Mouse (Mus musculus) fat pad, adult 2 months (tissue): Measurements from ENCODE around the gene Izumo1.
"Not testable (repeated sequence)": the region's sequence is repeated elsewhere in the genome, so short reads cannot be mapped to it uniquely, and the experiment has no call there.

ENCODE experiments used
- DNase-seq: peaks from one replicate; pipeline ENCODE4 v3.0.0-alpha.2; 2011; ENCODE audit warnings: low read depth, low spot score; ENCODE audit errors: extremely low read depth

Izumo1 gene

DNA sequence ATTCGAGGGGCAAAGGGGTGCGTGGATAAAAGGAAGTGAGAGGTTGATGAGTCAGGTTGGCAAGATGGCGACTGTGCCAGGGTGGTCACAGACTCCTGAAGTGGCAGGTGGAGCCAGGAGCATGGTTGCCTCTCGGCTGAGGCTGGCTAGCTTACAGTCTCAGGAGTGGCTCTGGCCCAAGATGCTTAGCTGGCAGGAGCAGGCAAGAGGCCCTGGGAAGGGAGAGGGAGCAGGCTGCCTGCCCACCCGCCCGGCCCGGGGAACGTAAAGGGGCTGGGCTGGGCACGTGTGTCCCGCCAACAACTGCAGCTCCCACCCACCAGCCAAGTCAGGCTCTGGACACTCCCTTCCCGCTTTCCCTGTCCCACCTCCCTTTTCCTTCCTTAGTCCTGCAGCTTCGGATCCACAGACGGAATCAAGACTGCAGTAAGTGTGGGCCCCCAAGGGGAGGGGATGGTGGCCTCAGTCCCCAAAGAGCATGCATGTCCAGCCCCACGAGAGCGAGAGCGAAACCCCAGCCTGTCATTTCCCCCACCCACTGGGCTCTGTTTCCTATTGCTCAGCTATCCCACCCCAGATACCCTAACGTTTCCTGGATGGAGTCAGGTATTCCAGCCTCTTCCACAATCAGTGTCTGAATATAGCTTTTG is 19.9 kb downstream of the Izumo1 start:
- DNase-seq: no peak

GRCm38 (mm10) chr7:45642083-45642482 is 20.5 kb downstream of the Izumo1 start:
- no peak for DNase-seq

DNA sequence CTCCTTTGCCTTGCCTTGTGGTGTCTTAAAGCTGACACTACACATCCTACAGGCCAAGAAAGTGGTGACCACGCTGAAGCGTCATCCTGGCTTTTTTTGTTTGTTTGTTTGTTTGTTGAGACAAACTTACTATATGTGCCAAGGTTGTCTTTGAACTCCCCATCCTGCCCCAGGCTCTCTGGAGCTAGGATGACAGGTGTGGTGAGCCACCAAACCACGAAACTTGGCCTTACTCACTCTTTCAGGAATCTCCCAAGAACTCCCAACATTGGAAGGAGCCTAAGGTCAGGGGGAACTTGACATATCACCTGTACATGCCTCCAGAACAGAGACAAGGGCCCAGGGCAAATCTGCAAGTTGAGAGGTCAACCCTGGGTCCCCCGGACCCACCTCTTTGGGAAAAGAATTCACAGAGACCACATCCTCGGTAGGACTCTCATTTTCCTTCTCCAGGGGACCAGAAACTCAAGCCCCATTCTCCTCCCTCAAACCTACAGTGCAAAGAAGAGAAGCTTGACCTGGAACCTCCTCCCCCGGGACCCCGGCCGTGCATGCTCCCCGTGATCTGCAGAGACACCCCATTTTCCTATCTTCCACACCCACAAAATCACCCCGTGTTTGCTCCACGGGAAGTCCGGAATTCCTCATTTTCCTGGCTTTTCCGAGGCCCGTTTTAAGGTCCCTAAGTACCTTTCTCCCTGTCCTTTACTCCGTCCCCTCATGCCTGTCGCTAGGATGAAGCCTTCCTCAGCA is 21.1 kb downstream of the Izumo1 start:
- no peak for DNase-seq

GRCm38 (mm10) chr7:45643441-45644178 is 22.0 kb downstream of the Izumo1 start:
- peak; percentile 95 for DNase-seq

DNA sequence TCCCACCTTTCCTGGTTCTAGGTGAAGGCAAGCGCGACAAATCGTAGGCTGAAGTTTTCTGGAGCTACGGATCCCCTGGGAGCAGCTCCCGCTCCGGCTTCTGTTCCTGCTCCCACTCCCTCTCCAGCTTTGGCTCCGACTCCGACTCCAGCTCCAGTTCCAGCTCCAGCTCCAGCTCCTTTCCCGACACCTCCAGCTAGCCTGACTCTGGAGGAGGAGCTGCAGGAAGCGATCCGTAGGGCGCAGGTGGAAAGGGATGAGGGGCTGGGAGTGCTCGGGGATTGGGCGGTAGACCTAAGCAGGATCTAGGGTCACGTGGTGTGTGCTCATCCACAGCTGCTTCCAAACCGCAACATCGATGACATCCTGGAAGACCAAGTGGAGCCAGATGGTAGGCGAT is 22.6 kb downstream of the Izumo1 start:
- no peak for DNase-seq

GRCm38 (mm10) chr7:45644872-45645590 is 23.4 kb downstream of the Izumo1 start:
- no peak for DNase-seq

DNA sequence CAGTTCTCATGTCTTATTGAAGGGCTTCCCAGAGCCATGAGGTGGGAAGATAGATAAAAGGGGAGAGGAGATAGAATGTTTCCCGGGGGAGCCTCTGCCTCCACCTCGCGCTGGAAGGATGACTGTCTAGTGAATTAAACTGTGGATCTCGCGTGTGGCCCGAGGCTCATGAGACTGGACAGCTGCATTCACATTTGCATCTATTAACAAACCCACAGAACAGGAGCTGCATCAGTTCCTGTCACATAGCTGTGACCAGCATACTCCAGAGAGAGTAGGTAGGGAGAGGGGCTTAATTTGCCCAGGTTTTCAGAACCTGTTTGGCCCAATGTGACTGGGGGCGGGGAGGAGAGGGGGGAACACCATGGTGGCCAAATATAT is 24.0 kb downstream of the Izumo1 start:
- no peak for DNase-seq

- DNase-seq: no peak
Observed at GRCm38 (mm10) chr7:45646671-45647070, 25.1 kb downstream of the Izumo1 start.

- no peak for DNase-seq
Observed at GRCm38 (mm10) chr7:45649351-45649750, 27.7 kb downstream of the Izumo1 start.

DNA sequence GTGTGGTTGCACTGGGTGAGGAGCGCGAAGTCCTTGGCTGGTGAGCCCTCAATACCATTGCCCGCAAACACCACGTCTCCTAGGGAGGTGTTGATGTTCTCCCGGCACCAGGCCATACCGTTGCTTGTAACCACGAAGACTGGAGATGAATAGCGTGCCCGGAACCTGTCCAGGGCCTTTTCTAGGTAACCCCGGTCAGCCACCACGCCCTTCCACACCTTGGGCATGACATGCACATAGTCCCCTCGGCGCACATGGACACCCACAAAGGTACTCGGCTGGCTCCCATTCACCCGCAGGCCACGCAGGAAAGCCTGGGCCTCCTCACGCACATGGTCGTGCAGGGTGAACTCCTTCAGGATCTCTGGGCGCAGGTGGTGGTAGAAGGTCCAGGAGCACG is 28.9 kb downstream of the Izumo1 start:
- DNase-seq: not testable (repeated sequence)

GRCm38 (mm10) chr7:45654424-45655047 is 32.9 kb downstream of the Izumo1 start:
- DNase-seq: no peak

DNA sequence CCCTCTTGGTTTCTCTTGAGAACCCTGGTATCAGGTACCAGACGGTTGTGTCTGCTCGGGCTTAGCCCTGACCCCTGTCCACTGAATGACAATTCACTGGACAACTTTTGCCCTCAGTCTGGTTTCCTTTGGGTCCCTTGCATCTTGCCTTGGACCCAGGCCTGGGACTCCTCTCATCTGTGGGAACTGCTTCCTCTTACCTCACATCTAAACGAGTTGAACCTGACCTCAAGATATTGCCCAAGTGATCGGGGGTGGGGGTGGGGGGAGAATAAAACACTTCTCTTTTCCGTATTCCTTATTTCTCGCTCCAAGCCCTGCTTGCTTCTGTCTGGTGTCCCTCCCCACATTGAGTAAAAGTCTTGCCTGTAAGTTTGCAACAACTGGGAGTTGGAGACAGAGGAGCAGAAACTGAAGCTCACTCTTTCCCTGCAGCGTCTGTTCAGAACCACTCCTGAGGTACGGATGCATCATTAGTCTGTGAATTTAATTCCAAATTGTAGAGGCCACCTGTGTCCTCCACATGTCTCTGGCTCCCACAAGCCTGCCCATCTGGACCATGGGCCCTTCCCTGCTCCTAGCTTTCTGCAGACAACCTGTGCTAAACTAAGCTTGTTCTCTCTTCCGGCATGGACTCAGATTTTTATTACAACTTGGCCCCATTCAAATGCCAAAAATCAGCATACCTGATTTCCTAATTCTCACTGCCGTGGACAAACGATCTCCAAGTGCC is 39.3 kb downstream of the Izumo1 start:
- DNase-seq: no peak

GRCm38 (mm10) chr7:45661702-45662101 is 40.1 kb downstream of the Izumo1 start:
- not testable (repeated sequence) for DNase-seq

DNA sequence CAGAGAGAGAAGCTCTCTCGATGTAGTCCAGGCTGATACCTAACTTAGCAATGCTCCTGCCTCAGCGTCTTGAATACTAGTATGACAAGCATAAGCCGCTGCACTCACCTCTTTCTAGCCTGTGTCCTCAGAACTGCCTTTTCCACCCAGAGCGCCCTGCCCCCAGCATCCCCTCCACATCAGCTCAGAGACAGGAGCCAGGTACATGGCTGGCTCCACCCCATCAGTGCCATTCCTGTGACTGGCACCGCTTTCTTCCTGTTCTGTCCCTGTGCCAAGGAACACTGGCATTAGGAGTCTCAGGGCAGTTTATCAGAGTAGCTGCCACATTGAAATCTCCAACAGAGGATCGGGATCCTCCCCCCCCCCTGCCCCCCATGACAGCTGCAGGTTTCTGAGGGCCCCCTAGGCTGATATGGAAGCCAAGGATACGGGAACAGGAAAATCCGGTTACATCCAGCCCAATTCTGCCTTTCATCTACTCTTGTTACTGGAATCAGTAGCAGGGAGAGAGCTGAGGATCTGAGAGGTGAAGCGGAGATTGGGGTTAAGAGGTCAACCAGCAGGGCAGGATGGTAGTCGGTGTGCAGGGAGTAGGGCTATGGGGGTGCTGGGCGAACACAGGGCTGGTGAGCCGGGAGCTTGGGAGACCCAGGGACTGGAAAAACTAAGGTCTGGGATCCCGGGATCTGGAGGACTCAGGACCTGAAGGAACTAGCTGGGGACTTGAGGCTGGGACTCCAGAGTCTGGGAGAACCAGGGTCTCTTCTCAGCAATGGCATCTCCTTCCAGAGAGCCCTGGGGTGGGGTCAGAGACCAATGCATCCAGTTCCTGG is 43.9 kb downstream of the Izumo1 start:
- no peak for DNase-seq

- no peak for DNase-seq
Observed at GRCm38 (mm10) chr7:45666161-45666560, 44.5 kb downstream of the Izumo1 start, which contains the start of gene Fut2. TSS of gene Fut2 (minus strand) at chr7:45666394.

DNA sequence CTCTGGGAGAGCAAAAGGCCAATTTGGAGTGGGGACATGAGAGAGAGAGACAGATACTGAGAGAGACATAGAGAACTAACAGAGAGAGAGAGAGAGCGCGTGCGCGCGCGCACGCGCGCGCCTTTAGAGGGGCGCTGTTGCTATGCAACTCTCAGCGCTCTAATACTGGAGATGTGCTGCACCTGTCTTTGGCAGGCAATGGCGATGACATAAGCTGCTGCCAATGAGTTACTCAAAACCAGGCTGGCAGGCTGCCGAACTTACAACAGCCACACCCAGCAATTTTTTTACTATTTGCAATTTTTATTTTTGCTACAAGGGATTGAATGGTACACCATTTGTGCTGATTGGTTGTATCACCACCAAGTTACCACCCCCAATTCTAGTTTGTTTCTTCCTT is 46.1 kb downstream of the Izumo1 start:
- DNase-seq: no peak

DNA sequence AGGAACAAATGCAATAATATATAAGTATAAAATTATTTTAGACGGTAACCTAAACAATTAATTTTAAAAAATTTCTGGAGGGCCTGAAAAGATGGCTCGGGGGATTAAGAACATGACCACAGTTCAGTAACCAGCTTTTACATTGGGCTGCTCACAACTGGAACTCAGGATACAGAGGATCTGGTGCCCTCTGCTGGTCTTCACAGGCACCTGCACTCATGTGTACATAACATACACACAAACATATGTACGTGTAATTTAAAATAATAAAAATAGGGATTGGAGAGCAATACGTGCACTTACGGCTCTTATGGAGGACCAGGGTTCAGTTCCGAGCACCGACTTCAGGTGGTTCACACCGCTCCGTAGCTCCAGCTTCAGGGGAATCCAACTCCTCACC is 47.3 kb downstream of the Izumo1 start:
- DNase-seq: no peak

DNA sequence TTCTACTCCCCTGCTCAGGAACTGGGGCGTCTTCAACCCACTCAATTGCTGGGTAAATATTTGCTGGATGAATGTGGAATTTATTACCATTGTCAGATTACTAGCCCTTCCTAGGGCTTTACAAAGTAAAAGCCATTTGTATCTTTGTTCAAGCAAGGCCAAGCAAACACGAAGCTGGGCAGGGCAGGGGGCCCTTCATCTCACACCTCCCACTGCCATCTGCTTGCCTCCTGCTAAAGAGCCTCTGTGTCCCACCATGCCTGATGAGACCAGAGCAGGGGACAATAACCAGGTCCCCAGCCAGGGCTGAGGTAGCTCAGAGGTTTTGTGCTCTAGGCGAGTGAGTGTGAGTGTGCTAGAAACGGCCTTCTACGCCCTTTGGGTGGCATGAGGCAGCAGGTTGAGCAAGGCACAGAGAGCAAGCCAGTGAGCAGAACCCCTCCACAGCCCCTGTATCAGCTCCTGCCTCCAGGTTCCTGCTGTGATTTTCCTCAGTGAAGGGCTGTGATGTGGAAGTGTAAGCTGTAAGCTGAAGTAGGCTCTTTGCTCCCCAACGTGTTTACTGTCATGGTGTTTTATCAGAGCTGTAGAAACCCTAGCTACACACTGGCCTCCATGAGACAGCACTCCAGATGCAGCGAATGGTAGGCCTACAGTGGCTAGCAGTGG is 56.1 kb downstream of the Izumo1 start:
- no peak for DNase-seq
